Mouse (Mus musculus) kidney, embryonic 14.5 days (tissue): ENCODE data around the gene Erlin1. TPM values are rescaled to one million over a fixed set of nuclear protein-coding genes. Genes with fewer than 3 reads are reported as not detected.

Experiments
- ATAC-seq: fragments of 200-750 bp; cut with Nextera tagmentation; 2 replicates; pipeline ENCODE4 v1.8.0; 2017; ENCODE audit warnings: moderate number of reproducible peaks, mild to moderate bottlenecking, moderate TSS enrichment, moderate library complexity; ENCODE audit not compliant: low FRiP score, low TSS enrichment
- H3K27ac ChIP-seq: fragments of 300-500 bp; sonication (generic); 2 replicates; pipeline ENCODE4 v1.5.1; 2014; ENCODE audit warnings: low read depth, mild to moderate bottlenecking, low read length, moderate library complexity, mixed read lengths
- H3K27me3 ChIP-seq: fragments of 300-500 bp; sonication (generic); 2 replicates; pipeline ENCODE4 v1.6.1; 2014; ENCODE audit warnings: mild to moderate bottlenecking, low read length; ENCODE audit not compliant: control insufficient read depth, insufficient read depth
- H3K36me3 ChIP-seq: fragments of 300-500 bp; sonication (generic); 2 replicates; pipeline ENCODE4 v1.6.1; 2014; ENCODE audit warnings: low read length, mixed read lengths; ENCODE audit not compliant: control insufficient read depth, insufficient read depth
- H3K4me1 ChIP-seq: fragments of 300-500 bp; sonication (generic); 2 replicates; pipeline ENCODE4 v1.6.1; 2014; ENCODE audit warnings: low read length, mixed read lengths; ENCODE audit not compliant: control insufficient read depth, insufficient read depth
- H3K4me2 ChIP-seq: fragments of 300-500 bp; sonication (generic); replicated peaks from 2 replicates; pipeline ENCODE4 v1.6.1; 2014; ENCODE audit warnings: low read depth, mild to moderate bottlenecking, low read length
- H3K4me3 ChIP-seq: fragments of 300-500 bp; sonication (generic); 2 replicates; pipeline ENCODE4 v1.5.1; 2014; ENCODE audit warnings: mild to moderate bottlenecking, low read length
- H3K9ac ChIP-seq: fragments of 300-500 bp; sonication (generic); 2 replicates; pipeline ENCODE4 v1.6.1; 2014; ENCODE audit warnings: low read depth, mild to moderate bottlenecking, low read length, moderate library complexity
- H3K9me3 ChIP-seq: fragments of 300-500 bp; sonication (generic); 2 replicates; pipeline ENCODE4 v1.6.1; 2016; ENCODE audit warnings: low read length; ENCODE audit not compliant: control insufficient read depth
- WGBS: fragments of 180-500 bp; shearing (Covaris S2); extraction: QIAGEN DNeasy Blood & Tissue Kit; methylation state at CpG from one replicate; pipeline ENCODE4 v1.1.7; 2014; 5-methylcytosine and 5-hydroxymethylcytosine counted together
- polyA plus RNA-seq: library from polyadenylated mRNA; unstranded; fragments of >200 nt; fragmentation: Nextera tagmentation; extraction: Ambion mirVana; gene quantifications from 2 replicates; pipeline ENCODE4 v1.2.1, GENCODE M21; 2014

Gene Erlin1
- polyA plus RNA-seq, 1 experiment from 2014 or later = 39.0 TPM

DNA sequence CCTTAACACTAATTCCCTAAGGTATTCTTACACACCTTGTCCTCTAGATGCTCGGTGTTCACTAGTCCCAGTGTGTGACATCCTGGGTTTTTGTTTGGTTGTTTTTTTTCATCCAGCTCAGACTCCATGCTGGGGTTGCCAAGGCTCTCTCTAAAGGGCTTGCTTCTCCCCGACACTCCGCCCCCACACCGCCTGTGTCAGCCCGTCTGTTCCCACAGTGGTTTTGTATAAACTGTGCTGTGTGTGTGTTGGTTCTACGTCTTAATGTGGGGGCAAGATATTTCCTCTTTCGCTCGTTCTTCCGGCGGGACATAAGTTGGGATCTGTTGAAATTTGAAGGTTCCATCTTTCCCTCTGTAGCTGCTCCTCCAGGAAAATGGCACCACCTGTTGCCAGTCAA is 71.5 kb downstream of the Erlin1 start:
- ATAC-seq = no peak
- H3K9ac ChIP-seq = no peak overlapping the region
- H3K36me3 ChIP-seq = no peaks in the 10 kb centered on the region
- 85% methylated on average over 10 of the region's 10 CpGs for WGBS
- no peak overlapping the region for H3K27ac ChIP-seq
- H3K4me1 ChIP-seq = no peaks in the 10 kb centered on the region
- no peak overlapping the region for H3K4me3 ChIP-seq
- H3K4me2 ChIP-seq = no peak overlapping the region
- no peaks in the 10 kb centered on the region for H3K27me3 ChIP-seq
- H3K9me3 ChIP-seq = no peaks in the 10 kb centered on the region

DNA sequence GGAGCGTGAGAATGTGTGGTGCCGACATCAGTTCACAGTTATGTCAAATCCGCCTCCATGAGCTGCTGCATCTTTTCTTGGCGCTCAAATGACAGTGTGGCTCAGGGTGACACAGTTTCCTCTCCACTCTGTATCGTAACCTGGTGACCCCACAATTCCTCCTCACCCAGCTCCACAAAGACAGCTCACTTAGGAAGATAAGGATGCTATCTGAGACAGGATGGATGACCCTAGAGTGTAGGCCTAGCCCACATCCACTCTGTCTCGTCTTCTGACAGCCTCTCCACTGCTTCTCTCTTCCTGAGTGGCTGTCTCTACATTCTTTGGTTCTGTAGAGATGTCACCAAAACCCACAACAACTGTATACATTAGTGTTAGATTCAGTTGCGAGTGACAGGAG is 74.2 kb downstream of the Erlin1 start:
- Histone ChIP-seq H3K27me3 (no peaks in the 10 kb centered on the region), H3K4me2 (no peak overlapping the region), H3K4me3 (no peak overlapping the region), H3K4me1 (no peaks in the 10 kb centered on the region), H3K27ac (no peak overlapping the region), H3K9ac (no peak overlapping the region), H3K36me3 (no peaks in the 10 kb centered on the region), H3K9me3 (no peaks in the 10 kb centered on the region)
- 85% methylated on average over 7 of the region's 7 CpGs for WGBS
- ATAC-seq = no peak

DNA sequence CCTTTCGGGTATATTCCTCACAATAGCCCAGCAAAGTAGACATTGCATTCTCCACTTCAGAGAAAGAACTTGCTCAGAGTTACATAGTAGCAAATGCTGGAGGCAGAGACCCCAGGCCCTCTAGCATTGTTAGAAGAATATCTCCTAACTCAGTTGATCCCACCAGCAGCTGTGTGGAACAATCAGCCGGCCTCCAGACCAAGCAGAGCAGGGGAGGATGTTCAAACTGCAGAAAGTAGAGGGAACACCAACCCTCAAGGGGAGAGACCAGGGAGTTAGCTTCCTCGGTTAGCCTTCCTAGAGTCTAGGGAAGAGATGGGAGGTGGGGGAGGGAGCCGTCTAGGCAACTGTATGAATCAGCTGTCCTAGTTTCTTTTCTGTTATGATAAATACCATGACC is 77.1 kb downstream of the Erlin1 start:
- WGBS = 71% methylated on average over 4 of the region's 4 CpGs
- no peaks in the 10 kb centered on the region for H3K36me3 ChIP-seq
- ATAC-seq = no peak

DNA sequence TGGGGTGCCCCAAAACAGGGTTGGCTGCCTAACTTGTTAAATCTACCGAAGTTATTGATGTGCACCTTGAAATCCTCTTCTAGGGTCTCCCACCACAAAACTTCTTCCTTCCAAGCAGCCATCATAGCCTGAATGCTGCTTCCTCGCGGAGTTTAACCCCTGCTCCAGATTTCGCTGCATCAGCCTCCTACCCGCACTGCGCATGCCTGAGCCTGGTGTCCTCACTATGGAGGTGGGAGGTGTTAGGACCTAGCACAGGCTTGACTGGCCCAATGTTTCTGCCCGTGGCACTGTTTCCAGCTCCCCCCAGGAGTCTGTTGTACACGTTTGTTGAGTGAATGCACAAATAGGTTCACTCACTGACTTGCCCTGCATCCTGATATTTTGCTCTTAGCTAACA is 79.2 kb downstream of the Erlin1 start:
- no peaks in the 10 kb centered on the region for H3K9me3 ChIP-seq
- ATAC-seq = no peak
- no peak overlapping the region for H3K27ac ChIP-seq
- H3K4me1 ChIP-seq = no peaks in the 10 kb centered on the region; the same call in 1 of the 2 replicates
- no peaks in the 10 kb centered on the region for H3K36me3 ChIP-seq
- no peak overlapping the region for H3K4me3 ChIP-seq
- H3K27me3 ChIP-seq = no peaks in the 10 kb centered on the region
- no peak overlapping the region for H3K9ac ChIP-seq
- no peak overlapping the region for H3K4me2 ChIP-seq
- WGBS = 85% methylated on average over 8 of the region's 8 CpGs

More for the DNA sequence above, 77.1 kb downstream of the Erlin1 start:
- Histone ChIP-seq H3K27me3 (no peaks in the 10 kb centered on the region), H3K4me3 (no peak overlapping the region), H3K4me1 (no peaks in the 10 kb centered on the region), H3K27ac (no peak overlapping the region), H3K4me2 (no peak overlapping the region), H3K9me3 (no peaks in the 10 kb centered on the region), H3K9ac (no peak overlapping the region)

DNA sequence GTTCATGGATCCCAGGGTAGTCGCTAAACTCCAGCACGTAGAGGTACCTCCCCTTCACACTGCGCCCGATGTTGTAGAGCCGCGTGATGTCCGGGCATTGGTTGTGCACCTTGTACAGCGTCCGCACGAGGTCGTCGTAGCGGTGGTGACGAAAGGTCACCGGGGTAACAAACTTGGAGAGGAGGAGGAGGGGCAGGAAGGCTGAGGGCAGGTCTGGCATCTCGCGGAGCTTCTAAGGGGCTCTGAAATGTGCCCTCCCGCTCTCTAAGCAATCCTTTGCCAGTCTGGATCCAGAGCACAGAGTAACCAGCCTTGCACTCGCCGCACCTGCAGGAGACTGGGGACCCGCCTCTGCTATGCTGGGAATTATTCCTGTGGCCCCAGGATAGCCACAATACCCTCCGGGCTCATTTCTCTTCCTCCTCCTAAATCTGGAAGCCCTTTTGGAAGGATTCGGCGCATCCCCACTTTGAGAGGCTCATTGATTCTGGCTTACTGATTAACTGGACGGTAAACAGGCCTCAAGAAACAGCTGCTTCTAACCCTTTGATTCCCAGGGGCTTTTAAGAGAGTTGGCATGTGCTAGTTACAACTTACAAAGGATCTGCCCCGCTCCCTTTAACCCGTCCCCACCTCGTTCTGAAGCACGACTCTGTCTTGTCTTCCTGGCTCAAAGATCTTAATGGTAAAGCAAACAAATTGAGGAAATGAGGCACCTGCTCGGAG is 83.4 kb downstream of the Erlin1 start, which contains the start of gene Cpn1:
Cpn1 (minus strand) TSS at position 488 of the 726 bp plus-strand sequence.
- Histone ChIP-seq H3K9me3 (no peaks in the 10 kb centered on the region), H3K4me1 (no peaks in the 10 kb centered on the region; the same call in 1 of the 2 replicates), H3K36me3 (no peaks in the 10 kb centered on the region), H3K4me3 (peak within 1 kb of the TSS; percentile 20; the same call in 1 of the 2 replicates), H3K27me3 (no peaks in the 10 kb centered on the region), H3K4me2 (peak within 1 kb of the TSS; percentile 38), H3K27ac (peak within 1 kb of the TSS; percentile 42; the same call in 1 of the 2 replicates), H3K9ac (no peak within 1 kb of the TSS)
- ATAC-seq = peak; percentile 60; the same call in 1 of the 2 replicates
- 12% methylated on average over 30 of the region's 30 CpGs for WGBS

Other genes starting within 250 kb of the Erlin1 start
- gene Dnmbp, start 129.6 kb downstream of the Erlin1 start, polyA plus RNA-seq = 21.5 and 24.2 TPM in 2 replicates
- 20.3 and 32.3 TPM in 2 replicates for gene Cpn1, start 83.2 kb downstream of the Erlin1 start, polyA plus RNA-seq
- 0.31 TPM in 1 of 2 replicates, not detected in the other for gene Cyp2c23, start 40.6 kb downstream of the Erlin1 start, polyA plus RNA-seq
- 39.1 and 54.6 TPM in 2 replicates for gene Chuk, start 37.7 kb upstream of the Erlin1 start, polyA plus RNA-seq
- gene Cwf19l1, start 66.1 kb upstream of the Erlin1 start, polyA plus RNA-seq = 26.2 and 39.2 TPM in 2 replicates
- gene Bloc1s2, start 76.7 kb upstream of the Erlin1 start, polyA plus RNA-seq = 95.1 and 117 TPM in 2 replicates
- 0.06 TPM in 1 of 2 replicates, not detected in the other for gene Pkd2l1, start 122.7 kb upstream of the Erlin1 start, polyA plus RNA-seq
- 0.12 and 0.96 TPM in 2 replicates for gene Scd3, start 133.5 kb upstream of the Erlin1 start, polyA plus RNA-seq
- 103 and 205 TPM in 2 replicates for gene Scd2, start 223.9 kb upstream of the Erlin1 start, polyA plus RNA-seq